Mouse (Mus musculus) layer of hippocampus, adult 8-10 months (tissue): ENCODE results near the gene 1700016H13Rik. TPM values are rescaled to one million over a fixed set of nuclear protein-coding genes. Genes with fewer than 3 reads are reported as not detected.
A peak's percentile ranks its signal among the peaks of the same experiment; 100 is the strongest.

ENCODE experiments used
- DNase-seq, 2 experiments: peaks; one replicate each; pipeline ENCODE4 v3.0.0; 2022; ENCODE audit warnings: low spot score in 2 of 2
- total RNA-seq, 4 experiments: library from RNA; stranded (reverse); gene quantifications; 2 replicates each; pipeline ENCODE4 v1.2.4; 2022

The 1700016H13Rik gene
- total RNA-seq, 4 experiments from 2014 or later = not detected

DNA sequence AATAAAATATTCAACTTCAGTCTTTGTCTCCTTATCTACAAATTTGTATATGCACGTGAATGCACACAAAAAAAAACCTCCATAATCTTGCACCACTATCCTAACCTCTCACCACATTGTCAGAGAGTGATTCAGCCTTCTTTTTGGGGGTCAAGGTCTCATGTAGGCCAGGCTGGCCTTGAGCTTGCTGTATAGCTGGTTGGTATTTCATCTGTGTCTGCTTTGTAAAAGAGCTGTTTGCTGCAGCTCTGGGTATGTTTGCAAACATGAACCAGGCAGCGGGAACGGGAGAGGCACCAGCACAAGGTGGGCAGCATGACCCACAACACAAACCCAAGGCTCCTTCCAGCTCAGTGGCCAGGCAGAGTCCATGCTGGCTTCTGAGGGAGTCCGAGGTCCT, 17.8 kb upstream of the 1700016H13Rik start:
- DNase-seq = no peak

GRCm38 (mm10) chr5:103671858-103672257, 16.0 kb upstream of the 1700016H13Rik start:
- DNase-seq = no peak

- no peak for DNase-seq
Measured at GRCm38 (mm10) chr5:103665876-103666275, 10.1 kb upstream of the 1700016H13Rik start.

DNA sequence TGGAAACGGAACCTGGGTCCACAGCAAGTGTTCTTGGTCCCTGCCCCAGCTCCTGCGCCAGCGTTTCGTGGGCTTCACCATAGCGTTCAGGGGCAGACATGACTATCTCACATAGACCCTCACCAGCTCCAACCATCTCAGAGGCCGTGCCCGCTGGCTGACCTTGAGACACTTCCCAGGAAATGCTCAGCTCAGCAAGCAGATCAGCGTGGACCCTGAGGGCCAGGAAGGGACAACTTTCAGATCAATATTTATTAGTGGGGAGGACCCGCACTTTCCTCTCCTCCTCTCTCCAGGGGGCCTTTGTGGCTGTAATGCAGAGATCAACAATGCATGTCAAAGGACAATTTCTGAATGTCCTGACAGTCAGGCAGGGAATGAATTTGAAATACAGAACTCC, 9.1 kb upstream of the 1700016H13Rik start:
- DNase-seq = no peak

DNA sequence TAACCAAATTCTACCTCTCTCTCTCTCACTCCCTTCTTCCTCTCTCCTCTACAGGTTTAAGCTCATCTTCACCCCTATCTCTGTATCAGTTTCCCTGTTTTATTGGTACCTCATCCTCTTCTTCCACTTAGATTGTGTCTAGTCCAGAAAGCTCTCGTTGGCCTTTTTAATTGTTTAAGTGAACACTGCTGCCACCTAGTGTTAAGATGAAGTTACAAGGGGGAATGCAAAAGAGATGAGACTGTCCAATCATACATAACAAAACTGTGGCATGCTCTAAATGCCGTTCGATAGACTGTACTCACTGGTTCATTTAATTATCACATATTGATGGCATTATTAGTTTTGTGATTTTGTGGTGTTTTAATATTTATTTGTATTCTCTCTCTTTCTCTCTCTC, 3.8 kb upstream of the 1700016H13Rik start:
- DNase-seq = no peak

DNA sequence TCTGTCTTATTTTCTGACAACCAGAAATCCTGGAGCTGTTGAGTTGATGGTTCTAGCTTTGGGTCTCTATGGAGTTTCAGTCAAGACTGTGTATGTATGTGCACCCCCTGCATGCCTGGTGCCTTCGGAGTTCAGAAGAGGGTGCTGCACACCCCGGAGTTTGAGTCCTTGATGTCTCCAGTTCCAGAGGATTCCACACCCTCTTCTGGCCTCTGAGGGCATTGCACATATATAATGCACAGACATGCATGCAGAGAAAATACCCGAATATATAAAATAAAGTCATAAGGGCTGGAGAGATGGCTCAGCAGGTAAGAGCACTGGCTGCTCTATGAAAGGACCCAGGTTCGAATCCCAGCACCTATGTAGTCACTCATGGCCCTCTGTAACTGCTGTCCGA, 3.1 kb upstream of the 1700016H13Rik start:
- no peak for DNase-seq

DNA sequence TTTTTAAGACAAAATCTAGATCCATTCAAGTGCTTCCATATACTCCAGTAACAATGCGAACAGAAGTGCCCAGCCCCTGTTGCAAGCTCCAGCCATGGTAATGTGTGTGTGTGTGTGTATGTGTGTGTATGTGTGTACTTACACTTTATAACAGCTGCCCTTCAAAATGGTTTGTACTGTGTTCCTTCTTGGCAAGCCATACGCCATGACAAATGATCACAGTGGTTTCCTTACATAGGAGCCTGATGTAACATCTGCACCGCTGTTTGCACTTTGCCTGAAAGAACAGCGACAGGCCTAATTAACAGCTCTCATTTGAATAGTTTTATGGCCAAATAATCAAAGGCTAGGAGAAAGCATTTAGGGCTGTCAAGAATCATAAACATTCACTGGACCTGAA, 1.0 kb downstream of the 1700016H13Rik start:
- no peak for DNase-seq

DNA sequence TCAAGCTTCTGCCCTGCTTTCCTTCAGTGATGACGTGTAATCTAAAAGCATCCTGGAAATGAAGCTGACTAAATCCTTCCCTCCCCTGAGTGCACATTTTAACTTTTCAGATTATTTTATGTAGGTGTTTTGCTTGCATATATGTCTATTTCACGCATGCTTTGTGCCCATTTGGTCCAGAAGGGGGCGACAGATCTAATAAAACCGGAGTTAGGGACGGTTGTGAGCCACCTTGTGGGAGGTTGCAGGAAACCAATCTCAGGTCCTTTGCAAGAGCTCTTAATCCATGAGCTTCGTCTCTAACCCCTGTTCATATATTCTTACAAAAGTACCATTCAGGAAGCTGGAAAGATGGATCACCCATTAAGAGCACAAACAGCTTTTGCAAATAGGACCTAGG, 1.6 kb downstream of the 1700016H13Rik start:
- peak in 1 of 2 experiments; percentile 14 for DNase-seq

GRCm38 (mm10) chr5:103647320-103647719, 8.5 kb downstream of the 1700016H13Rik start:
- DNase-seq = no peak

GRCm38 (mm10) chr5:103644167-103644566, 11.6 kb downstream of the 1700016H13Rik start:
- DNase-seq = no peak

GRCm38 (mm10) chr5:103637162-103637561, 18.6 kb downstream of the 1700016H13Rik start:
- DNase-seq = no peak

DNA sequence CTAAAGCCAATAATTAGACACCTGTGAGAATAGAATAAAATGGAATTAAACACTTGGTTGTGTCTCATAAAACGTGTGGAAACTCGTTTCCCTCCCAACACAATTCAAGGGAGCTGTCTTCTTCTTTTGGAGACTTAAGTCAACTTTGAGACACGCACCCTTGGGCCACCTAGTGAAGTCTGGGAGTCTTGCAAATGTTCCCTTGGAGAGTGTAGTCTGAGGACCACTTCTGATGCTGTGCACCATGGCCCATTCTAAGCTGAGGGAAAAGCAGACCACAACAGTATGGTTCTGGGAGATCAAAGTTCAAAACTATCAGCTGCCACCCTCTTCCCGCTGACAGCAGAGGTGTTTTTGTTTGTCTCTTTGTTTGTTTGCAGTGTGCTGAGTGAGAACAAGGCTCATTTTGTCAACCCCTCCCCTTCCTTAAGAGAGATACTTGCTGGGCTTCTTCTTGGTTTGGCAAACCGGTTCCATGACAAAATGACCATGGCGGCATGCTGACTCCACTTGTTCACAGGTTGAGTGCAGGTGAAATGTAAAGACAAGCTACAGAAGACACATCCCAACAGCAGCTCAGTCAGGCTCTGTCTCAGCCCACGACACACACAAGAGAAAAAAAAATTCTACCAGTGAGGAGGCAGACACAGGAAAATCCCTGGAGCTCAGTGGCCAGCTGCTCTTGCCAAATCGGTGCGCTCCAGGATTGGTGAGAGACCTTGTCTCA, 25.8 kb downstream of the 1700016H13Rik start:
- DNase-seq = no peak

DNA sequence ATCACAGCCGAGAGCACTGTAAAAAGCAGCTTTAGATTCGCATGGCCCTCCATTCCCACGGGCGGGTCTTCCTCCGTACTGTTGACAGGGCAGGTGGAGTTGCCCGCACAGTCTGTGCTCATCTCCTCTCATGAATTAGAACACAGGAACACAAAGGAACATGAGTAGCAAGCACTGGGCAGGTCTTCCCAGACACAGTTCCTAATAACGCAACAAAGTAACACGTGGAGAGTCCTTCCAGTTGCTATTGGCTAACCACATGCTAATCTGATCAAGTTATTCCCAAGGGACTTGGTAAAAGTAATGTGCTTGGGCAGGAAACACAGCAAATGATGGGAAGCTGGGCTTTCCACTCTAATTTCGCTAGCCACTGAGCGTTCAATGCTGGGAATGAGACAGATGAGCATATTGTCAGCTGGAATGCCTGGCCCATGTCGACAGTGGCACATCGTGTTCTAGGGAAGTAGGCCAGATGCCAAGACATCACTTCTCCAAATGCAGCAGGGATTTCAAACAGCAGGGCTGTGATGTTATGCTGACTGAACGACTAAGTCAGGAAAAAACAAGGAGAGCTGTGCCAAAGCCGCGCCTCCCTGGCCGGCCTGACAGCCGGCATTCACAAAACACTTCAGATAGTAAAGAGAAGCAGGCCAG, 26.6 kb downstream of the 1700016H13Rik start, which contains the start of gene Slc10a6:
Slc10a6 (minus strand) TSS at position 293 of the 654 bp plus-strand sequence.
- peak; percentile 54 to 70 for DNase-seq

GRCm38 (mm10) chr5:103628499-103628898, 27.3 kb downstream of the 1700016H13Rik start:
- no peak for DNase-seq

DNA sequence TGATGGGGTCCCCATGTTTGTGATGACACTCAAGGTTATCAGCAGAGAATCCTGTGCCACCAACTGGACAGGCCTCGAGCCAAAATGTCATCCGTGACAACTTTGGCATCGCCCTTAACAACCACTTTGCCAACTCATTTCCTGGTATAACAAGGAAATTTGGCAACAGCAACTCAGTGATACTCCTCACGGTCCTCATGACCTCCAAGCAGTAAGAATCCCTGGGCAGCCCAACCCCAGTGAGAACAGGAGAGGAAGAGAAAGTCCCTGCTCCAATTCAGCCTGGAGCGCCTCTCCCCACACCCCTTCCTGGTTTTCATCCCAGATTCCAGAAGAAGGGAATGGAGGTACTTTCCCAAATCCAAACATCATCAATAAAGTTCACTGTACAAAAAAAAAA, 31.0 kb downstream of the 1700016H13Rik start:
- no peak for DNase-seq

- DNase-seq = no peak
Measured at GRCm38 (mm10) chr5:103622321-103622720, 33.5 kb downstream of the 1700016H13Rik start.

DNA sequence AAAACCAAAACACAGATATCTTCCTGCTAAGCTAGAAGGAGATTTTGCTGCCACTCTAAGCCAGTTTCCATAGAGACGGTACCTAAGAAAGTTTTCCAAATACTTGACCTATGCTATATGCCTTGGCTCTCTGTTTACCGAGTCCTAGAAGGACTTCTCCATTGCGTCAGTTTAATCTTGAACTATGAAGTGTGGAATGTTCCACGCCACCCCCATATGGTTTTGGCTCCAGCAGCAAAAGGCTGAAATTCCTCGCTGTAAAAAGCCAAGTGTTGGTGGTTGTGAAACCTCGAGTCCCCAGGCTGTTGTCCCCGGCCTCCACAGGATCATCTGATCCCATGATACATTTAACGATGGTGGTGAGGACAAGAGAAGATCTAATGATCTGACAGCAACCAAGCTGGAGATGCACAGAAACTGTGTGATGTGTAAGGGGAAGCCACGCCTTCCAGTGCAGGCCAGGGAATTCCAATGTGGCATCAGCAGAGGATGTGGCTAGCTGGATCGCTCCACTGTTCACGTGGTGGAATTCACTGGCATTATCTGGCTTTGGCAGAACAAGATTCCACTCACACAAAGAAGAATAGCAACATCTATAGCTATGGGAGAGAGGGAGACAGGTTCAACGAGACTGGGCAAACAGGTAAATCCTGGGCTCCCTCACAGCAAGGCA, 35.4 kb downstream of the 1700016H13Rik start:
- DNase-seq = no peak

DNA sequence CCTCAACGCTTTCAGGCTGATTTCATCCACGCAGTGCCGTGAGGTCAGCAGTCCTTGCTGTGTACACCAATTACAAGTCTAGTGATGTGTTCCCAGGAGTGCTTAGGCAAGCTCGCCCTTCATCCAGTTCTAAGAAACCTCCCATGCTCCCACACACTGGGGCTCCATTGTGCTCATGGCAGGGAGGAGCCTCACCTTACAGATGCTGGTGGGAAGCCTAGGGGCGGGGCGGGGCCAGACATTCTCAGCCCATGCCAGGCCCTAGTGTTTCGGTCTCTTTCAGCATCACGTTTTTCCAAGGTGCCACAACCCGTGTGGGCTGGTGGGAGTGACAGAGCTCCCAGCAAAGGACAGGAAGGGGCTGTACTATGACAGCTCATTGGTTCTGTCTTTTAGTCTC, 38.6 kb downstream of the 1700016H13Rik start:
- DNase-seq = no peak

DNA sequence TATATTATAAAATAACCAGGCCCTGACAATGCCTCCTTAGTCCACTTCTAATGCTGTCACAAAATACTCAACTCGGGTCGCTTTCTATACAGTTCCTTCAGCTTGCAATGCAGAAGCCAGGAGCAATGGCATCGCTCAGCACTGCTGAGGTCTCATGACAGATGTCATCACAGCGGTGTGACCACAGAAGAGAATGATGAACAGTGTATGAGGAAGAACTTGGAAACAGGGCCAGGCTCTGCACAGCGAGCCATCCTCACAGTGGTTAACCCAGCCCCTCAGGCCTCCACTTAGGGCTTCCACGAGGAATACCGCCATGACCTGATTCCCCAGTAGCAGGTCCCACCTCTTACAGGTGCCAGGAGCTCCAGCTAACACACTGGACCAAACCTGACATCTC, 41.5 kb downstream of the 1700016H13Rik start:
- no peak for DNase-seq

DNA sequence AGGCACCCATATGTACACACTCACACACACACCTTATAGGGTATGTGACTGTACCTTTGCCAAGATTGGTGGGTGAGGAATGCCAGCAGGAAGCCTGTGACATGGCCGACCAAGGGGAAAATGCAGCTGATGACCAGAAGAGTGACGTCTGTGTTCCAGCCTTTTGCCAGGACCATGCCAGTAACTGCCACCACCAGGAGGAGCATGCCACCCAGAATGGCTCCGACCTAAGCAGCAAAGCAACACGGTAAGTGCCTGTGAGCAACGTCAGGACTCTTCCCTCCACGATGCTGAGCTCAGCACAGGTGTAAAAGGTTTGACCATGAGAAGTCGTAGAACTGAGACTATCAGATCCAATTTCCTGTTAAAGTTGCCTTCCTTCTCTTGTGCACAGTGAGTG, 43.5 kb downstream of the 1700016H13Rik start:
- no peak for DNase-seq

- no peak for DNase-seq
Measured at GRCm38 (mm10) chr5:103610856-103611472, 44.8 kb downstream of the 1700016H13Rik start.

DNA sequence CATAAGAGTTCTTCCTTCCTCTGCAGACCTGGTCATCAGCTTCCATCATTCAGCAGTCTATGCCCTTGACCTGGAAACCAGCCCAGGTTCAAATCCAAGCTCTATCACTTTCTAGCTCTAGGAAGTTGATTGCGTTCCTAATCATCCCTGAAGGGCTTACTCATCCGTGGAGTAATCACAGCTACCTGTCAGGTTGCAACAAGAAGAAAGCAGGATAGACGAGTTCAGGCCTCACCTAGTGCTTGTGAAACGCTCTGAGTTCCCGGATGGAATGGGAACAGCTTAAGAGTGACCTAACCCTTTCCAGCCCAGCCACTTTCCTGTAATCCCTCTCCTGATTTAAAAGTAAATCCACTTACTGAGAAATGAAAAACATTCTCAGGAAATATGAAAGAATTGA, 45.7 kb downstream of the 1700016H13Rik start:
- DNase-seq = no peak
